Mouse (Mus musculus): ENCODE measurements around the gene Tor4a. TPM values are rescaled to one million over a fixed set of nuclear protein-coding genes. Genes with fewer than 3 reads are reported as not detected.

Tor4a gene
- polyA plus RNA-seq, 1 experiment from 2014 or later: 7.5 TPM

GRCm38 (mm10) chr2:25182664-25183063 is 14.0 kb downstream of the Tor4a start:
- 25% methylated on average over 6 of the region's 6 CpGs for WGBS
- Histone ChIP-seq H3K4me3 (ENCODE audit: low read depth, low read length) (peak overlapping the region; percentile 62), H3K9ac (no peak overlapping the region)

GRCm38 (mm10) chr2:25181891-25182397 is 14.7 kb downstream of the Tor4a start:
- Histone ChIP-seq H3K4me1 (ENCODE audit: insufficient read depth) (peaks cover 11% of the 10 kb centered on the region), H3K4me3 (ENCODE audit: low read depth, low read length) (peak overlapping the region; percentile 62), H3K9ac (peak overlapping the region; percentile 60), H3K27me3 (ENCODE audit: insufficient read depth, low read length) (peaks cover 68% of the 10 kb centered on the region), H3K9me3 (ENCODE audit: low read depth, low read length) (no peaks in the 10 kb centered on the region), H3K36me3 (ENCODE audit: insufficient read depth) (no peaks in the 10 kb centered on the region), H3K4me2 (peak overlapping the region; percentile 91), H3K27ac (ENCODE audit: low read depth) (peak overlapping the region; percentile 86; the same call in 1 of the 2 replicates)
- WGBS: 1% methylated on average over 17 of the region's 17 CpGs
- no peak for ATAC-seq (ENCODE audit: insufficient read depth)
- no peak for DNase-seq
- no peak for TF ChIP-seq CTCF (IDR thresholded peaks at IDR 0.05; ENCODE audit: low read depth)

More at GRCm38 (mm10) chr2:25182664-25183063, 14.0 kb downstream of the Tor4a start:
- Histone ChIP-seq H3K4me2 (peak overlapping the region; percentile 91), H3K36me3 (ENCODE audit: insufficient read depth) (no peaks in the 10 kb centered on the region), H3K4me1 (ENCODE audit: insufficient read depth) (peaks cover 7% of the 10 kb centered on the region), H3K9me3 (ENCODE audit: low read depth, low read length) (no peaks in the 10 kb centered on the region), H3K27me3 (ENCODE audit: insufficient read depth, low read length) (peaks cover 64% of the 10 kb centered on the region), H3K27ac (ENCODE audit: low read depth) (no peak overlapping the region)
- ATAC-seq (ENCODE audit: insufficient read depth) (no peak), DNase-seq (no peak)
- no peak for TF ChIP-seq CTCF (IDR thresholded peaks at IDR 0.05; ENCODE audit: low read depth)

GRCm38 (mm10) chr2:25180973-25181890 is 15.5 kb downstream of the Tor4a start:
- peak overlapping the region; percentile 60 for H3K9ac ChIP-seq
- peak overlapping the region; percentile 62 for H3K4me3 ChIP-seq (ENCODE audit: low read depth, low read length)
- peak; percentile 6; the same call in 1 of the 2 replicates for TF ChIP-seq CTCF (IDR thresholded peaks at IDR 0.05; ENCODE audit: low read depth)
- DNase-seq: peak; percentile 64
- peak overlapping the region; percentile 91 for H3K4me2 ChIP-seq
- H3K27ac ChIP-seq (ENCODE audit: low read depth): peak overlapping the region; percentile 86
- H3K27me3 ChIP-seq (ENCODE audit: insufficient read depth, low read length): peaks cover 66% of the 10 kb centered on the region
- WGBS: under 1% methylated on average over 100 of the region's 100 CpGs
- H3K36me3 ChIP-seq (ENCODE audit: insufficient read depth): no peaks in the 10 kb centered on the region
- ATAC-seq (ENCODE audit: insufficient read depth): peak; percentile 37
- peaks cover 15% of the 10 kb centered on the region for H3K4me1 ChIP-seq (ENCODE audit: insufficient read depth)
- H3K9me3 ChIP-seq (ENCODE audit: low read depth, low read length): no peaks in the 10 kb centered on the region

GRCm38 (mm10) chr2:25180478-25180903 is 16.2 kb downstream of the Tor4a start, which contains the start of gene Nrarp:
Nrarp (plus strand) TSS chr2:25180758.
- Histone ChIP-seq H3K27ac (ENCODE audit: low read depth) (peak within 1 kb of the TSS; percentile 86), H3K36me3 (ENCODE audit: insufficient read depth) (no peaks in the 10 kb centered on the region), H3K9me3 (ENCODE audit: low read depth, low read length) (no peaks in the 10 kb centered on the region), H3K4me1 (ENCODE audit: insufficient read depth) (peaks cover 15% of the 10 kb centered on the region), H3K27me3 (ENCODE audit: insufficient read depth, low read length) (peaks cover 65% of the 10 kb centered on the region), H3K9ac (peak within 1 kb of the TSS; percentile 60), H3K4me2 (peak within 1 kb of the TSS; percentile 91), H3K4me3 (ENCODE audit: low read depth, low read length) (peak within 1 kb of the TSS; percentile 62)
- DNase-seq (peak; percentile 91), ATAC-seq (ENCODE audit: insufficient read depth) (peak; percentile 83)
- peak; percentile 60 for TF ChIP-seq CTCF (IDR thresholded peaks at IDR 0.05; ENCODE audit: low read depth)
- WGBS: under 1% methylated on average over 35 of the region's 35 CpGs

- H3K4me1 ChIP-seq (ENCODE audit: insufficient read depth): peaks cover 15% of the 10 kb centered on the region
- 47% methylated on average over 15 of the region's 15 CpGs for WGBS
- H3K27ac ChIP-seq (ENCODE audit: low read depth): no peak overlapping the region
- no peak overlapping the region for H3K9ac ChIP-seq
- H3K9me3 ChIP-seq (ENCODE audit: low read depth, low read length): no peaks in the 10 kb centered on the region
- peaks cover 59% of the 10 kb centered on the region for H3K27me3 ChIP-seq (ENCODE audit: insufficient read depth, low read length)
- peak overlapping the region; percentile 62 for H3K4me3 ChIP-seq (ENCODE audit: low read depth, low read length)
- ATAC-seq (ENCODE audit: insufficient read depth) (no peak), DNase-seq (no peak)
- no peak for TF ChIP-seq CTCF (IDR thresholded peaks at IDR 0.05; ENCODE audit: low read depth)
- no peaks in the 10 kb centered on the region for H3K36me3 ChIP-seq (ENCODE audit: insufficient read depth)
- peak overlapping the region; percentile 91 for H3K4me2 ChIP-seq
These were observed 17.0 kb downstream of the Tor4a start for GRCm38 (mm10) chr2:25179566-25180217.

GRCm38 (mm10) chr2:25178285-25178972 is 18.3 kb downstream of the Tor4a start:
- ATAC-seq (ENCODE audit: insufficient read depth): no peak
- H3K27me3 ChIP-seq (ENCODE audit: insufficient read depth, low read length): peaks cover 48% of the 10 kb centered on the region
- WGBS: 24% methylated on average over 10 of the region's 10 CpGs
- H3K9ac ChIP-seq: 0 out of 2 replicates have a peak overlapping the region, but pooled peaks have one; percentile 16
- H3K36me3 ChIP-seq (ENCODE audit: insufficient read depth): no peaks in the 10 kb centered on the region
- DNase-seq: no peak
- H3K4me1 ChIP-seq (ENCODE audit: insufficient read depth): peaks cover 15% of the 10 kb centered on the region
- no peak overlapping the region; the same call in 1 of the 2 replicates for H3K27ac ChIP-seq (ENCODE audit: low read depth)
- H3K4me3 ChIP-seq (ENCODE audit: low read depth, low read length): no peak overlapping the region
- TF ChIP-seq CTCF (IDR thresholded peaks at IDR 0.05; ENCODE audit: low read depth): no peak
- no peak overlapping the region; the same call in 1 of the 2 replicates for H3K4me2 ChIP-seq
- H3K9me3 ChIP-seq (ENCODE audit: low read depth, low read length): no peaks in the 10 kb centered on the region

All from lung, embryonic 14.5 days (tissue).